Mouse (Mus musculus) left cerebral cortex, adult 9 months (tissue): ENCODE data around the gene Pbx2.
A peak's percentile ranks its signal among the peaks of the same experiment; 100 is the strongest.

Experiments used
- DNase-seq, 2 experiments: peaks; one replicate each; pipeline ENCODE4 v3.0.0; 2022; ENCODE audit warnings: low spot score in 2 of 2

The Pbx2 gene

DNA sequence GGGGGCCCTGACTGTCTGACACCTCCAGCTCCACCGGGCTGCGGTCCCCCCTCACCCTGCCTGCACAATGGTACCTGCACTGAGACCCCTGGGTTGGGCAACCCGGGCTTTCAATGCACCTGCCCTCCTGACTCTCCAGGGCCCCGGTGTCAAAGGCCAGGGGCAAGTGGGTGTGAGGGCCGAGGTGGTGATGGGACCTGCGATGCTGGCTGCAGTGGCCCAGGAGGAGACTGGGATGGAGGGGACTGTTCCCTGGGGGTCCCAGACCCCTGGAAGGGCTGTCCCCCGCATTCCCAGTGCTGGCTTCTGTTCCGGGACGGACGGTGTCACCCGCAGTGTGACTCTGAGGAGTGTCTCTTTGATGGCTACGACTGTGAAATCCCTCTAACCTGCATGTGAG lies 8.5 kb upstream of the Pbx2 start:
- DNase-seq, result no peak

DNA sequence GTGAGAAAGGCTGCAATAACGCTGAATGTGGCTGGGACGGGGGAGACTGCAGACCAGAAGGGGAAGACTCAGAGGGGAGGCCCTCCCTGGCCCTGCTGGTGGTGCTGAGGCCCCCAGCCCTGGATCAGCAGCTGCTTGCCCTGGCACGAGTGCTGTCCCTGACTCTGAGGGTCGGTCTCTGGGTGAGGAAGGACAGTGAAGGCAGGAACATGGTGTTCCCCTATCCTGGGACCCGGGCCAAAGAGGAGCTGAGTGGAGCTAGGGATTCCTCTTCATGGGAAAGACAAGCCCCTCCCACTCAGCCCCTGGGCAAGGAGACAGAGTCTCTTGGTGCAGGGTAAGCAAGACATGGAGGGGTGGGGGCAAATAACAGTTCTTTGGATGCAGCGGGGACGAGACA lies 7.7 kb upstream of the Pbx2 start:
- DNase-seq, result no peak

DNA sequence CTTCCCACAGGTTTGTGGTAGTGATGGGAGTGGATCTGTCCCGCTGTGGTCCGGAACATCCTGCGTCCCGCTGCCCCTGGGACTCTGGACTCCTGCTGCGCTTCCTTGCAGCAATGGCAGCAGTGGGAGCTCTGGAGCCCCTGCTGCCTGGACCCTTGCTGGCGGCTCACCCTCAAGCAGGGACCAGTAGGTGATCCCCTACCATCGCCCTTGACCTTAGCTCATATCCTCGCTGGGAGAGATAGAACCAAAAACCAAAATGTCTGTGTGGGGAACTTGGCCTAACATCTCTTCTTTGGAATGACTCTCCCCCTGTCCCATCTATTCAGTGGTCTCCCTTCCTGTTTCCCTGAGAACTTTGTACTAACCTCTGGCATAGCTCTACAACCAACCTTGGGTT lies 7.2 kb upstream of the Pbx2 start:
- no peak for DNase-seq

DNA sequence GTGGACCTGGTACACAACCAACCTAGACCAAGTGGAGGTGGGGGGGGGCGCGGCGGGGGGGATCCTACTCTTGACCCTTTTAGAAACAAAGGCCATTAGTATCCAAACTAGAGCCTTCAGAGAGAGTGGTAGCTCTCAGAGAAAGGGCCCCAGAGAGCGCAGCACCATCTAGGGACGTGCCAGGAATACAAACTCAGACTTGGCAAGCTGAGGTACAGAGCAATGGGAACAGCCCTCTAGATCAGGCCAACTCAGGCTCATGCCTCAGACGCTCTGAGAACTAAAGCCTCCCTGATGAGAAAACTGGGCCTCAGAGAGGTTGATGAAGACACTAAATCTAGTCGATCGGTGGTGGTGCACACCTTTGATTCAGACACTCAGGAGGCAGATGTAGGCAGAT lies 5.9 kb upstream of the Pbx2 start:
- no peak for DNase-seq

DNA sequence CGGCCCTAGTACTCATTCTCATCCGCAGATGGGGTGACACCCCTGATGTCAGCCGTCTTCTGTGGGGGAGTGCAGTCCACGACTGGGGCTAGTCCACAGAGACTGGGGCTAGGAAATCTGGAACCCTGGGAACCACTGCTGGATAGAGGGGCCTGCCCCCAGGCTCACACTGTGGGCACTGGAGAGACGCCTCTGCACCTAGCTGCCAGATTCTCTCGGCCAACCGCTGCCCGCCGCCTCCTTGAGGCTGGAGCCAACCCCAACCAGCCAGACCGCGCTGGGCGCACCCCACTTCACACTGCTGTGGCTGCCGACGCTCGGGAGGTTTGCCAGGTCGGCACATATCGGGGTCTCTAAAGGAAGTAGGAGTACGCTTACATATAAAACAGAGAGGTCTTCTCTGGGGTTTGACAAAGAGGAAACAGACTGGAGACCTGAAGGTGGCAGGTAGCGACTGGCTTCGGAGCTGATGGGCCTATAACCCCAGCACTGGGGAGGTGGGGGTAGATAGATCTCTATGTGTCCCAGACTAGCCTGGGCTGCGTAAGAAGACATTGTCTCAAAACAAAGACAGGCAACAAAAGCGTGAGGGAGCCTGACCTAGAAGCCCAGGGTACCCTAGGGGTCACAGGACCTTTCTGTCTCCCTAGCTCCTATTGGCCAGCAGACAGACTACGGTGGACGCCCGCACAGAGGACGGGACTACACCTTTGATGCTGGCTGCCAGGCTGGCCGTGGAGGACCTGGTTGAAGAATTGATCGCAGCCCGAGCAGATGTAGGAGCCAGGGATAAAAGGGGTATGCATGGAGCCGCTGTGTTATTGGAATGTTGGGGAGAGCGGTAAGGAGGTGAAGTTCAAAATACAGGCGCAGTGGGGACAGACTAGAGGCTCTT lies 4.9 kb upstream of the Pbx2 start:
- DNase-seq, result no peak

DNA sequence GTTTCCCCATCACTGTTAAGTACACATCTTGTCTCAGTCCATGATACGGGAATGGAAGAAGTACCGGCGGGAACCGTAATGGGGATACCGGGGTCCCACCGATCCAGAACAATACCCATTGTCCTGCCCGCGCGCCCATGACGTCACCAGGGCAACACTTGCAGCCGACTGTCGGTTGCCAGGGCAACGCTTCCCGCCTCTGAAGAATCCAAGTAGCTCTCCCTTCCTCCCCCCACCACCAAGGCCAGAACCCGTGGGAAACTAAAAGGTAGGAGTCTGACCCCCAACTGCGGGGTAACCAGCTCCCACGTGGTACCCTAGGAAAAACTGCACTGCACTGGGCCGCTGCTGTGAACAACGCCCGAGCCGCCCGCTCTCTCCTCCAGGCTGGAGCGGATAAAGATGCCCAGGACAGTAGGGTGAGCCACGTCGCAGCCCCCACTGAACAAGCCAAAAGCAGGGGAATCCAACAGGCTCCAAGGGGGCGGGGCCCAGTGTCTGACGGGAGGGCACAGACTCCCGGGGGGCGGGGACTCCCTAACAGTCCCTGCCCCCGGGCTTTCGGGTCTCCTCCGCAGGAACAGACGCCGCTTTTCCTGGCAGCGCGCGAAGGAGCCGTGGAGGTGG lies 4.2 kb upstream of the Pbx2 start:
- peak; percentile 84 to 90 for DNase-seq

DNA sequence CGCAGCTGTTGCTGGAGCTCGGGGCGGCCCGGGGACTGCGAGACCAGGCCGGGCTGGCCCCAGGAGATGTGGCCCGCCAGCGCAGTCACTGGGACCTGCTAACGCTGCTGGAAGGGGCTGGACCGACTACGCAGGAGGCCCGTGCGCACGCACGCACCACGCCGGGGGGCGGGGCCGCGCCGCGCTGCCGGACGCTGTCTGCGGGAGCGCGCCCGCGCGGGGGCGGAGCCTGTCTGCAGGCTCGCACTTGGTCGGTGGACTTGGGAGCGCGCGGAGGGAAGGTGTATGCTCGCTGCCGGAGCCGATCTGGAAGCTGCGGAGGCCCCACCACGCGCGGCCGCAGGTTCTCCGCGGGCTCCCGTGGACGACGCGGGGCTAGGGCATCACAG lies 3.6 kb upstream of the Pbx2 start:
- peak; percentile 95 to 97 for DNase-seq

DNA sequence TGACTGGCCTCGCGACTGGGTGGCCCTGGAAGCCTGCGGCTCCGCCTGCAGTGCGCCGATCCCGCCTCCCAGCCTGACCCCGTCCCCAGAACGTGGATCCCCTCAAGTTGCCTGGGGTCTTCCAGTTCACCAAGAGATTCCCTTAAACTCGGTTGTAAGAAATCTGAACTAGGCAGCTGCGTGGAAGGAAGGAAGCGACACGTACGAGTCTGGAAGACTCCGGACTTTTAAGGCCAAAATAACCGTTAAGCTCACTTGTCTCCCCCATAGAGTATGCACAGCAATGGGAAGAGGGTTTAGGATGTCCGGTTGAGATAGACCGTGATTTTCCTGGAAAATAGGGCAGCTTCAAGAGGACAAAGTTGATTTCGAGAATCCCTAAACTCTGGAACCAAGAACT lies 3.3 kb upstream of the Pbx2 start:
- no peak for DNase-seq

DNA sequence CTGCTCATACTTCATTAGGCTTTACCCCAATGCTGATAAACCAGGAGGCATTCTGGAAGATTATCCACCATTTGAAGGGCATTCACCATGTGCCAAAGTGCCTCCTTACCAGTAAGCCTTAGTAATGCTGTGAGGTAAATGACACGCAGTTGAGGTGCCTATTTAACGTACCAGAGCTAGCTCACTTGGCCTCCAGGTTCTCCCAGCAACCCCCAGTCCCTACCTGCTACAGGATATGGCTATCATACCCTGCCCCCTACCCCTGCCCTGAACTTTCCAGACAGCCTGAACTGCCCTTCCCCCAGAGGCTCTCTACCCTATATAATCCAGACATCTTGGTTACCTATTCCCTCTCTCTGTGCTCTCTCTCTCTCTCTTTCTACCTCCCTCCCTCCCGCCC lies 2.3 kb upstream of the Pbx2 start:
- DNase-seq, result no peak

DNA sequence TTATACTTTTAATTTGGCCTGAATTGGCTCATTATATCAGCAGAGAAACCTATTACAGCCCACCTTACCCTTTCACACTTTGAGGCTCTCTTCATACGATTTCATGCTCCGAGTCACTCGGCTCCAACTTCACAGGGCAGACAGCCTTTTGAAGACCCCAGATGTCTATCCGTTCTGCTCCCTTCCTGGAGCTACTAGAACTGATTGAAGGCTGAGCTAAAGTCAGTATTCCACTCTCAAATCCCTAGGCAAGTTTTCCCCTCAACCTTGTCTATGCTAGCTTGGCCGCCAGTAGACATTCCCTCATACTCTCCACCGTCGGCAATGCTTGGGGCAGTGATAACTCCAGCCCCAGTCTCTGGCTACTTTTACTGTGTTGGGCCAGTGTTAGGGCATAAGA lies 1.9 kb upstream of the Pbx2 start:
- no peak for DNase-seq

DNA sequence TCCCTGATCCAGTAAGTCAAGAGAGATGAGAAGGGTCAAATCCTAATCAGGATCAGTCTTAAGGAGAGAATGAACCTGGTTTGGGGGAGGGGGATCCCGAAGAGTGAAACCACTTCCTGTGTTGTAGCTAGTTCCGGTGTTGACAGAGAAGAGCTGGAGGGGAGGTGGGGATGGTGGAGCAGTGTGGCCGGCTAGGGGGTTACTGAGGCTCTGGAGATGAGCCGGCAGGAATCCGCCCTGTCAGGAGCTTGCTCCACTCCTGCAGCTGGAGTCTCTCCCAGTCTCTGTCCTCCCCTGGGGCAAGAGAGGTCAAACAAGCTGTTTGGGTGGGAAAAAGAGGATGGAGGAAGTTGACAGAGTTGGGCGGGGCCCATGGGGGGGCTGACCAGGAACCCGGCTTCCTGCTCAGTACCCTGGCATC lies 1.4 kb upstream of the Pbx2 start, which contains the start of gene Gpsm3:
Gene Gpsm3, plus strand, starts transcription at position 126 of the 421 bp plus-strand sequence.
- DNase-seq, result no peak

DNA sequence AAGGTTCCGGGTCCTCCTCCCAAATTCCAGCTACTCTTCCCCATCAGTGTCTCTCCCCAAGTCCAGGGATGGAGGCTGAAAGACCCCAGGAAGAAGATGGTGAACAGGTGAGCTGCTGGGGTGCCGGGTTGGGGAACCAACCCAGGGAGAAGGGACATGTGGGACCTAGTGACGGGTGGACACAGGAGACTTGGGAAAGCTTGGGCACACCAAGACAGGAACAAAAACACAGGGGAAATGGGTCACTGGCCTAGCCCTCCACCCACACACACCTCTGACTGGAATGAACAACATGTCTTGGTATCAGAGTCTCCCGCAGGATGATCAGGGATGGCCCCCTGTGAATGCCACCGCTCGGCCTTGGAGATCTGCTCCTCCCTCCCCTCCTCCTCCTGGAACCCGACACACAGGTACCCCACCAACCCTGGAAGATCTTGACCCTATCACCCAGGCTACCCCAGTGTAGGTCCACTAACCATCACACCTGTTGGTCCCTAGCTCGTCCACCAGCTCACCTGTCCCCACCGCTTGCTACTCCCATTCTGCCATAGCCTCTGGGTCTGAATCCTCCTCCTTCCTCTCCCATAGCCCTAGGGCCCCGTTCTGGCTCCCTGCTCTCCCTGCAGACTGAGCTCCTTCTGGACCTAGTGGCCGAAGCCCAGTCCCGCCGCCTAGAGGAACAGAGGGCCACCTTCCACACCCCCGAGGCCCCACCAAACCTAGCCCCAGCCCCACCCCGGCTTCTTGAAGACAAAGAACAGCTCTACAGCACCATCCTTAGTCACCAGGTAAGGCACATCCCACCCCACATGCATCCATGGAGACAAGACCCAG lies 695 bp upstream of the Pbx2 start:
- DNase-seq, result no peak

DNA sequence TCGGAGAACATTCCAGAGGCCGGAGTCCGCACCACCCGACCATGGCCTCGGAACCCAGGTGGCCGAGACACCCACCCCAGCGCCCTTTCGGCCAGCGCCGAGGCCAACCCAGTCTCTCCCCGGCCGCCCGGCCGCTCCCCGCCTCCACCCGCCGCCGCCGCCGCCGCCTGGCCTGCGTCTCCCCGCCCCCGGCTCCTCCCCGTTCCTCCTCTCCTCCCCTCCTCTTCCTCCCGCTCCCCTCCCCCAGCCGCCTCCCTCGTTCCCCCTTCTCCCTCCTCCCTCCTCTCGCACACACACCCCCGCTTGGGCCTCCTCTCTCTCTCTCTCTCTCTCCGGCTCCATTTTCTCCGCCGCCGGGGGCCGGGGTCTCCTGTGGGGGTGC lies 919 bp downstream of the Pbx2 start:
- peak in 1 of 2 experiments; percentile 69 for DNase-seq

DNA sequence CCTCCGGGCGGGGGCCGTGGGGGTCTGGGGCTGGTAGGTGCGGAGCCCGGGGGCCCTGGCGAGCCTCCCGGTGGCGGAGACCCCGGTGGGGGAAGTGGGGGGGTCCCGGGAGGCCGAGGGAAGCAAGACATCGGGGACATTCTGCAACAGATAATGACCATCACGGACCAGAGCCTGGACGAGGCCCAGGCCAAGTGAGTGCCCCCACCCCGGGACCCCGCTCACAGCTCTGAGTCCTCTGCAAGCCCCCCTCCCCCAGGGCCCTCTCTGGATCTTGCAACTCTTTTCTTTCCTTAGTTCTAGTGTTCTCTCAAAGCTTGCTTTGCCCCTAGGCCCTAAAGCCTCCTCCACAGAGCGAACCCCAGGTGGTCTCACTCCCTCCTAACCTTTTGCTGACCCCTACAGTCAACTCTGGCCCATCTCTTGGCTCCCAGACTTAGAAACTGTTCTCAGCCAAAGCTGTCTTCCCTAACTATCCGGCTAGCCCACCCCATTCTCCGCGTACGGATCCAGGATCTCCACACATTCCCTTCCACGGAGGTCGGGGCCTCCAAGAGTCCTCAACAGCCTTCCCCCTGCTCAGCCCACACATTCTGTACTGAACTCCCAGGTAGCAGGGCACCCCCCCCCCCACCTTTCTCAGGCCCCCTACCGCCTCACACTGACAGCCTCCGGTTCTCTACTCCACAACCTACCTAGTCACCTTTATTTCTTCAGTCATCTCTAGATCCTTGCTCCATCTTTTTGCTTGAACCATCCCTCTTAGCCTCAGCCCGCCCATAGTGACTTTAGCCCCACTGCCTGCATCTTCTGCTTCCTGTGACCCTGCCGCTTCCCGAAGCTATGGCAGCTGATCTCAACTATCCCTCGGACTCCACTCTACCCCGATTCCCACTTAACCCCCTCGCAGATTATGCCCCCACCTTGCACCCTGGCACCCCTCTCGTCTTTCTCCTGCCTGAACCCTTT lies 1.8 kb downstream of the Pbx2 start:
- DNase-seq, result no peak

DNA sequence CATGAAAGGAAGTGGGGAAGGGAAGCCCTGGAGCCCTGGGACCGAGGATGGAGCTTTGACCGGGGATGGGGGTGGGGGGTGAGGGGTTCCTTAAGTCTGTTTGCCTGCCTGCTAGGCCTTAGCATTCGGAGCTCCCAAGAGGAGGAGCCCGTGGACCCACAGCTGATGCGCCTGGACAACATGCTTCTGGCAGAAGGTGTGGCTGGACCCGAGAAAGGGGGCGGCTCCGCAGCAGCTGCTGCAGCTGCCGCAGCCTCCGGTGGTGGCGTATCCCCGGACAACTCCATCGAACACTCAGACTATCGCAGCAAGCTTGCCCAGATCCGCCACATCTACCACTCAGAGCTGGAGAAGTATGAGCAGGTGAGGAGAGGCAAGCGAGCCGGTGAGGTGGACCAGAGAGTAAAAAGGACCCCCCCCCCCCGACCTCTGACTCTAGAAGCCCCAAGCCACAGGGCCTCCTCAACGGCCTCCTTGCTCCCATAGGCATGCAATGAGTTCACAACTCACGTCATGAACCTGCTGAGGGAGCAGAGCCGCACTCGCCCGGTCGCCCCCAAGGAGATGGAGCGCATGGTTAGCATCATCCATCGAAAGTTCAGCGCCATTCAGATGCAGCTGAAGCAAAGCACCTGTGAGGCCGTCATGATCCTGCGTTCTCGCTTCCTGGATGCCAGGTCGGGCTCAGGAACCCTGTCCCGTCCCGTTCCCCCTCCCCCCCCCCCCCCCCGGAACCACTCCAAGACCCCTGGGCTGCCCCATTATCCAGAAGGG lies 2.9 kb downstream of the Pbx2 start:
- no peak for DNase-seq

DNA sequence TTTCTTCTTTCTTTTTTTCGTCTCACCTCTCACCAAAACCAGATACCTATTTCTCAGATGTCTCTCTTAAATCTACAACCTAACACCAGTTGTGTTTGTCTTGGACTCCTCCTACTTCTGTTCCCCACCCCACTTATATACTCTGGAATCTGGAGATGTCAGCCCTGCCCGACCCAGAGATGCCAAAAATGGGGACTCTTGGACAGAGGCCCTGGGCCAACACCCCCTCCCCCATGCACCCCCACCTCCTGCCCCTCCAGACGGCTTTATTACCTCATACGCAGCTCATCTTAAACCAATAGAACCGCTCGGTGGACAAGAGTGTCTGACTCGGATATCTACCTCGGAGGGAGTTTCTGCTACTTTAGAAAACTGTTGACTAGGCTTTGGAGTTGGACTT lies 5.0 kb downstream of the Pbx2 start:
- DNase-seq, result no peak

DNA sequence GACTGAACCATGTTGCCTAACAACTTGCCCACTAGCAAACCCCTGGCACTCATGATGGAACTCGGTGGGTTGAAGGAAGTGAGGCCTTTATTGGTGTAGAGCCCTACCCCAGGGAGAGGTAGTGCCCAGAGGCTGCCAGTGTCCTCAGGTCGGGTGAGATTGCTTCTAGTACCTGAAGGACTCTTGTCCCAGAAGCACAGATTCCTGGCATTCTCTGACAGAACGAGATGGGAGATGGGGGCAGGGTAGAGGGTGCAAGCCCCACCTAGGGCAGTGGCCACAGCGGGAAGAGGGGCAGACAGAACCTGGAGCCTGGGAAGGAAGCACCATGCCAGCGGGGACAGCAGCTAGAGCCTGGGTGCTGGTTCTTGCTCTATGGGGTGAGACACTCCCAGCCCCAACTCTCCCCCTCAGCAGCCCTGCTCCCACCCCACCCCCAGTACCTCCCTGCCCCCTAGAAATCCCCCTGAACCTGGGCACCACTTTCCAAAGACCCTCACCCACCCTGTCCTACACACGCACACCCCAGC lies 6.6 kb downstream of the Pbx2 start, which contains the start of gene Ager:
Gene Ager, plus strand, starts transcription at position 297 of the 530 bp plus-strand sequence.
- no peak for DNase-seq

DNA sequence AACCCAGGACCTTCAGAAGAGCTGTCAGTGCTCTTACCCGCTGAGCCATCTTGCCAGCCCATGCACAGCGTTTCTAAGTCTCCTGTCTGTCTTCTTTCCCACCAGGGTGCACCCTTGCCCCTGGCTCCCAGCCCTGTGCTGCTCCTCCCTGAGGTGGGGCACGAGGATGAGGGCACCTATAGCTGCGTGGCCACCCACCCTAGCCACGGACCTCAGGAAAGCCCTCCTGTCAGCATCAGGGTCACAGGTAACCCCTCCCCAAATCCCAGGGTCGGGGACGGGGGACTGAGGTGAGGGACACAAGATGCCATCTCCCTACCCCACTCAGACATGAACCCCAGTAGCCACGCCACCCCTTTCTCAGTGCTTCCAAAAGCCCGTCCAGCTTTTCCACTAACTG lies 8.8 kb downstream of the Pbx2 start:
- no peak for DNase-seq

DNA sequence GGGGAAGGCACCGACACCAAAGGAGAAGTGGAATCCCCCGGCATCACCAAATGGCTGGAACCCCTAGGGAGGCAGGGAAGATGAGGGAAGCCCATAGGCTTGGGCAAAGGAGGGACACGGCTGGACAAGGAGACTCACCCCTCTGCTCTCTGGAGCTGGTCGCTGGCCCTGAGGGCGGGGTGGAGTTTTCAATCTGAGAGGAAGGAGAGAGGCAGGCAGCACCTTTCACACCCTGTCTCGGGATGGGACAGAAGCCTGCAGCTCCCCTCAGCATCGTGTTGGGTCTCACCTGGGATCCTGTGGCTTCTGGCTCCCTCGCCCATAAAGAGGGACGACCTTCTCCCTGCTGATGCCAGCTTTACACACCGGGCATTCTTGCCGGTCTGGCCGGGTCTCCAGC lies 10.7 kb downstream of the Pbx2 start:
- no peak for DNase-seq

DNA sequence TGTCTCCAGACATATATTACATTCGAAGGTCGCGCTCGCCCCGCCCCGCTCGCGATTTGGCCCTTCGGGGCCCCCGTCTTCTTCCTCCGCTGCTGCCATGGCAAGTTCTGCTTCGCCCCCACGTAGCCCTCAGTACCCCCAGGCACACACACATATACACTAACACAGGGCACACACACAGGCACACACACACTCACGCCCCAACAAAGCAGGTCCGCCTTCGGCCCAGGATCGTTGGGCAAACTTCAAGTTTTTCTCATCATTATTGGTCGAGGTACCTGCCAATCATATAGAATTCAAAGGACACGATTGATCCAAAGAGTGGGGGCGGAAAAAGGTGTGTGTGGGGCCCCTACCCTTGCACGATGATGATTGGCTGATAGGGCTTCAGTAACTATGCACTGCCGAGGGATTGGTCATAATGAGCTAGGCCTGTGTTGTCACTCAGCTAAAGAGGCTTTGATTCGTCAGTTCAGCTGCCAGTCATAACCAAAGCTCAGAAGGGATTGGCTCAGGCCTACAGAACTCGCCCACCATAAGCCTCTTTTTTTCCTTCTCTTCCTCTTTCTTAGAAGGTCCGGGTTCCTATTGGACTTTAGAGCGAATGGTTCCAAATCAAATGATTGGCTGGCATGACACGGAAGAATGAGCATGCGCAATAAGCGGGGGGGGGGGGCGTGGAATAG lies 12.5 kb downstream of the Pbx2 start, which contains the start of gene Rnf5:
Gene Rnf5, minus strand, starts transcription at position 316 of the 686 bp plus-strand sequence.
- DNase-seq, result peak; percentile 100
